Mouse (Mus musculus) lung, embryonic 15.5 days (tissue): ENCODE measurements around the gene R3hdml. TPM values are rescaled to one million over a fixed set of nuclear protein-coding genes. Genes with fewer than 3 reads are reported as not detected.
A peak's percentile ranks its signal among the peaks of the same experiment; 100 is the strongest.

Experiments
- ATAC-seq: fragments of 200-750 bp; cut with Nextera tagmentation; 2 replicates; pipeline ENCODE4 v1.8.0; 2017; ENCODE audit warnings: moderate number of reproducible peaks, borderline replicate concordance; ENCODE audit not compliant: low FRiP score, low TSS enrichment; ENCODE audit errors: extremely low read depth
- H3K27ac ChIP-seq: fragments of 300-500 bp; sonication (generic); 2 replicates; pipeline ENCODE4 v1.5.1; 2015; ENCODE audit warnings: moderate library complexity, mild to moderate bottlenecking, inconsistent platforms
- H3K27me3 ChIP-seq: fragments of 300-500 bp; sonication (generic); 2 replicates; pipeline ENCODE4 v1.6.1; 2015; ENCODE audit warnings: inconsistent platforms
- H3K36me3 ChIP-seq: fragments of 300-500 bp; sonication (generic); 2 replicates; pipeline ENCODE4 v1.6.1; 2015; ENCODE audit warnings: inconsistent platforms
- H3K4me1 ChIP-seq: fragments of 300-500 bp; sonication (generic); 2 replicates; pipeline ENCODE4 v1.6.1; 2015; ENCODE audit warnings: inconsistent platforms
- H3K4me2 ChIP-seq: fragments of 300-500 bp; sonication (generic); 2 replicates; pipeline ENCODE4 v1.6.1; 2015; ENCODE audit warnings: inconsistent platforms, mild to moderate bottlenecking, moderate library complexity
- H3K4me3 ChIP-seq: fragments of 300-500 bp; sonication (generic); 2 replicates; pipeline ENCODE4 v1.5.1; 2015; ENCODE audit warnings: mild to moderate bottlenecking, inconsistent platforms
- H3K9ac ChIP-seq: fragments of 300-500 bp; sonication (generic); 2 replicates; pipeline ENCODE4 v1.6.1; 2015; ENCODE audit warnings: inconsistent platforms
- H3K9me3 ChIP-seq: fragments of 300-500 bp; sonication (generic); 2 replicates; pipeline ENCODE4 v1.6.1; 2016; ENCODE audit warnings: inconsistent platforms
- WGBS: fragments of 180-500 bp; shearing (Covaris S2); methylation state at CpG from one replicate; pipeline ENCODE4 v1.1.7; 2015; 5-methylcytosine and 5-hydroxymethylcytosine counted together
- polyA plus RNA-seq: library from polyadenylated mRNA; unstranded; fragments of >200 nt; fragmentation: Nextera tagmentation; extraction: Ambion mirVana; gene quantifications from 2 replicates; pipeline ENCODE4 v1.2.1, GENCODE M21; 2015

Gene R3hdml
- polyA plus RNA-seq, 1 experiment from 2014 or later, result 0.14 TPM

DNA sequence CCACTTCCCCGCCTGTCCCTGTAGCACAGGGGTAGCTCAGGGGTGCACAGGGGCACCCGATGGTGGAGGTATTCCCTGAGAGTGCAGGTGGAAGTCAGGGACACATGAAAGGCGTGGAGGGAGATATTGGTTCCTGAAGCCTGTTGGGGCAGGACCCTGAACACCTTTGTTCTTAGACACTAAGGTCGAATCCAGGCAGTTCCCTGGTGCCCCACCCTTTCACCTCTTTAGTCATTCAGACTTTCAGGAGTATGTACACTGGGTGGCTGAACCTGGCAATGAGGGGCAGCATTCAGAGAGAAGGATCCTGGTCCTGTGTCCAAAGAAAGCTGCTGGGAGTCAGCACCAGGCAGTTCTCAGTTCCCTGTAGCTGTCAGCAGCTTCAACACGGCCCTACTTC, 29.7 kb upstream of the R3hdml start:
- no peak overlapping the region for H3K9ac ChIP-seq
- no peaks in the 10 kb centered on the region for H3K4me1 ChIP-seq
- H3K36me3 ChIP-seq, result no peaks in the 10 kb centered on the region
- peaks cover 6% of the 10 kb centered on the region; the same call in 1 of the 2 replicates for H3K27me3 ChIP-seq
- H3K4me3 ChIP-seq, result no peak overlapping the region
- no peaks in the 10 kb centered on the region for H3K9me3 ChIP-seq
- no peak overlapping the region for H3K4me2 ChIP-seq
- no peak overlapping the region for H3K27ac ChIP-seq
- WGBS, result 78% methylated on average over 5 of the region's 5 CpGs
- no peak for ATAC-seq

DNA sequence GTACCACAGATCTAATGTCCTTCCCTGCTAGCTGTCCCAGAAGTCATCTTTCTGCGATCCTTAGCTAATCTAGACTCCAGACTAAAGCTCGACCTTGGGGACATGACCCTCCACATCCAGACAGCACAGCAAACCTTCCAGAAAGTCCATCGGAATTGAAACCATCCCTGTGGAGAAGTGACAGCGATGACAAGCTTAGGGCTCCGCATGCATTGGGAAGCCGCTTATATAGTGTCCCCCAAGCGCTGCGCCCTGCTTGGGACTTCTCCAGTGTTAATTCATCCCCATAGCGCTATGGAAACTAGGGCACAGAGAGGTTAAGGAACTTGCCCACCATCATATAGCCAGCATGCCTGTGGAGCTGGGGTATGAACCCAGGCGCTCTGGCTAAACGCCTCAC, 29.3 kb upstream of the R3hdml start:
- Histone ChIP-seq H3K27me3 (peaks cover 6% of the 10 kb centered on the region; the same call in 1 of the 2 replicates), H3K4me1 (no peaks in the 10 kb centered on the region), H3K36me3 (no peaks in the 10 kb centered on the region; the same call in 1 of the 2 replicates), H3K9me3 (no peaks in the 10 kb centered on the region), H3K4me3 (no peak overlapping the region), H3K9ac (no peak overlapping the region), H3K27ac (no peak overlapping the region), H3K4me2 (no peak overlapping the region)
- WGBS, result 70% methylated on average over 11 of the region's 11 CpGs
- no peak for ATAC-seq

DNA sequence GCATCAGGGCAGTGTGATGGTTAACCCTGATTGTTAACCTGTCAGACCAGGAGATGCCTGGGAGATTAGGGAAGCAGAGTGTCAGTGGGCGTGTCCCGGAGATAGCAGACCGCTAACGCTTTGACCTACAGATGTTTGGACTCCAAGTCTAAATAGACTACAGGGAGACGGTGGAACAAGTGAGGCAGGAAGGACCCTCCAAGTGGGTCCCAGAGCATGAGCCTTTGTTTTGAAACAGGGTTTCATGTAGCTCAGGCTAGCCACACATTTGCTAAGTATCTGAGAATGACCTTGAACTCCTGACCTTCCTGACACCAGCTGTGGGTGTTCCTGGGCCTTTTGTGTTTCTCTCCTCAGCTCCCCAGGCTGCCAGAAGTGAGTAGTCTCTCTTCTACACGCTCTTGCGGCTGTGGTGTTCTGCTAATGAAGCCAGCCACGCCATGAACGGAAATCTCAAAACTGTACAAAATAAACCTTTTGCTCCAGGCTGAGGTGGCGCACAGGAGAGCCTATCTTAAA, 28.8 kb upstream of the R3hdml start:
- no peaks in the 10 kb centered on the region for H3K4me1 ChIP-seq
- peaks cover 6% of the 10 kb centered on the region; the same call in 1 of the 2 replicates for H3K27me3 ChIP-seq
- H3K36me3 ChIP-seq, result no peaks in the 10 kb centered on the region; the same call in 1 of the 2 replicates
- H3K4me3 ChIP-seq, result no peak overlapping the region
- no peak overlapping the region for H3K27ac ChIP-seq
- 52% methylated on average over 10 of the region's 10 CpGs for WGBS
- H3K9me3 ChIP-seq, result no peaks in the 10 kb centered on the region
- no peak for ATAC-seq
- no peak overlapping the region for H3K4me2 ChIP-seq
- no peak overlapping the region for H3K9ac ChIP-seq

DNA sequence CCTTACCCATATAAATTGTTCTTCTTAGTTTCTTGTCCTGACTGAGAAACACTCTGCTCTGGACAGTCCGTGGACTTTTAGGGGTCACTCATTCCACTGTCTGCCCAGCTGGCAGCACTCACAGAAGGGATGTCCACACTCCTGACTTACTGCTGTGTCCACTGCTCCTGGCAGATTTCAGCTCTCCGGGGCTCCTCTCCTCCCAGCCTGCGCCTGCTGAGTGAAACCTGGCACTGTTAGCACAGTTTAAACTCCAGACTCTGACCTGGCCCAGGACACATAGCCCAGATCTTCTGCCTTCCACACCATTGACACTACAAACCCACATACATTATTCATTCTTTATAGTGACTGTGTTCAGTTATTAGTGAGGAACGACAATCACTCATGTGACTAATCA, 28.1 kb upstream of the R3hdml start:
- Histone ChIP-seq H3K36me3 (peaks cover 3% of the 10 kb centered on the region; the same call in 1 of the 2 replicates), H3K4me2 (no peak overlapping the region), H3K27me3 (peaks cover 2% of the 10 kb centered on the region; the same call in 1 of the 2 replicates), H3K4me3 (no peak overlapping the region), H3K4me1 (no peaks in the 10 kb centered on the region), H3K27ac (no peak overlapping the region), H3K9me3 (no peaks in the 10 kb centered on the region), H3K9ac (no peak overlapping the region)
- 64% methylated on average over 4 of the region's 4 CpGs for WGBS
- no peak for ATAC-seq

DNA sequence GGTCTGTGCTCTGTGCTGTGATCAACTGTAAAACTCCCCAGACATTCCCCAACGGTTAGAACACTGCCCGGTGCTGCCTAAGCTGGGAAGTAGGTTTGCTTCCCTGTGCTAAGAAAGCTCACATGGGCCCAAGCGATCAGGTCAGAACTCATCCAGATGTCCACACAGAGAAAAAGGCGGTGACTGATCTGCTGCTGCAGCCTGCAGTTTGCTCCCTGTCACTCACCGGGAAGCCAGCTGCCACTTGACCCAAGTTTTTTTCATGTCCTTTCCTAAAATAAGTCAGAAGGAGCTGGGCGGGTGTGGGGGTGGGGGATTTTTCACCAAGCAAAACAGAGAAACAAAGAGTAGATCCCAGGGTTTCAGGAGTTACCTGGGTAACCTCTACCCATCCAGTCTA, 27.6 kb upstream of the R3hdml start:
- WGBS, result 46% methylated on average over 6 of the region's 6 CpGs
- Histone ChIP-seq H3K36me3 (peaks cover 8% of the 10 kb centered on the region; the same call in 1 of the 2 replicates), H3K4me2 (no peak overlapping the region), H3K27ac (no peak overlapping the region), H3K9me3 (no peaks in the 10 kb centered on the region), H3K9ac (no peak overlapping the region), H3K4me1 (no peaks in the 10 kb centered on the region), H3K27me3 (no peaks in the 10 kb centered on the region), H3K4me3 (no peak overlapping the region)
- ATAC-seq, result no peak; the same call in 1 of the 2 replicates

DNA sequence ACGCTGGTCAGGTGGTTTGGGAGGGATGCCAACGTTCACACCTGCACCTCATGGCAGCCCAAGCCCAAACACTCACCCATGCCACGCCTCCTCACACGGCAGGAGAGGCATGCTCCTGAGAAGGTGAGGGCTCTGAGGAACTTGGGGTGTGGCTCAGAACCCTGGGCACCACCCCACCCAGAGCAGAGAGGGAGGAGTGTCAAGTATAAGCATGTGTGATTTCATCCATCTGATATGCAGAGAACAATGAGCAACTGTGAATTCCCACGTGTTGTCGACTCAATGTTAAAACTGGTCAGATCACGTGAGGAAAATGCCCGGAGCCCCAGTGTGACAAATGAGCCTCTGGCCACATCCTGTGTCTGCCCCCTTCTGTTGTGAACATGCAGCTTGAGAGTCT, 25.3 kb upstream of the R3hdml start:
- H3K4me3 ChIP-seq, result no peak overlapping the region
- no peak overlapping the region for H3K9ac ChIP-seq
- WGBS, result 43% methylated on average over 8 of the region's 8 CpGs
- H3K4me2 ChIP-seq, result no peak overlapping the region
- peaks cover 7% of the 10 kb centered on the region for H3K4me1 ChIP-seq
- H3K27me3 ChIP-seq, result no peaks in the 10 kb centered on the region
- peak; percentile 87 for ATAC-seq
- no peaks in the 10 kb centered on the region for H3K9me3 ChIP-seq
- H3K27ac ChIP-seq, result no peak overlapping the region
- peaks cover 8% of the 10 kb centered on the region; the same call in 1 of the 2 replicates for H3K36me3 ChIP-seq

DNA sequence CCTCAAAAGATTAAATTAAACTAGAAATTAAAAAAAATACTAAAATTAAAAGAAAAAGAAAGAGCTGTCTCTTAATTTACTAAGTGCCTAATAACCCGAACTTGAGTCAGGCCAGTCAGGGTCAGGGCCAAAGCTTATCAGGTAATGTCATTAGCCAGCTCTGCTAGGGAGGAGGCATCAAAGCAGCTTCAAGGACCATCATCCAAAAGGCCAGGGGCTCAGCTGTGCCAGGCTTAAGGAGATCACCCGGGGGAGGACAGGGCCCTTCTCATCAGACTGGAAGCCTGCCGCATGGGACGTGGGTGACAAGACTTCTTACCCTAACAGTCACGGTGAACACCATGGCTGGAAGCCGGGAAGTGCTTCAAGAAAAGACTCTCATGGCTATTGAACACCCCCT, 24.5 kb upstream of the R3hdml start:
- H3K27ac ChIP-seq, result no peak overlapping the region
- 81% methylated on average over 6 of the region's 6 CpGs for WGBS
- no peaks in the 10 kb centered on the region for H3K9me3 ChIP-seq
- H3K4me2 ChIP-seq, result no peak overlapping the region
- no peak overlapping the region for H3K4me3 ChIP-seq
- no peak for ATAC-seq
- H3K27me3 ChIP-seq, result no peaks in the 10 kb centered on the region
- H3K4me1 ChIP-seq, result peaks cover 8% of the 10 kb centered on the region
- H3K36me3 ChIP-seq, result peaks cover 8% of the 10 kb centered on the region; the same call in 1 of the 2 replicates
- no peak overlapping the region for H3K9ac ChIP-seq

DNA sequence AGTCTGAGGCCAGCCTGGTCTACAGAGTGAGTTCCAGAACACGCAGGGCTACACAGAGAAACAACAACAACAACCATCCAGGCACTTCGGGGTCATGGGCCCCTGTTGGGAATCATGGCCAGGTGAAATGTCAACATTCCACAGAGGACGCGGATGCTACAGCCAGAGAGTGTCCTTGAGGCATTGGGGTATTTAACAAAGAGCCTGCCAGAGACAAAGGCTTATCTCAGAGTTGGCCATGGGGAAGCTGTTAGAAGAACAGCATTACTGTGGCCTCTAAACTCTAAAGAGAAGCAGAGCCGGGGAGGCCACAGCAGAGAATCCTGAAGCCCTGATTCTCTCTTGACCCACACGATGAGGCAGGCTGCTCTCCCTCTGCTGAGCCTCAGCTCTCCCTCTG, 23.3 kb upstream of the R3hdml start:
- no peak overlapping the region for H3K9ac ChIP-seq
- H3K9me3 ChIP-seq, result no peaks in the 10 kb centered on the region
- no peak overlapping the region for H3K4me3 ChIP-seq
- H3K4me1 ChIP-seq, result peaks cover 8% of the 10 kb centered on the region
- no peak overlapping the region for H3K27ac ChIP-seq
- H3K4me2 ChIP-seq, result no peak overlapping the region
- no peaks in the 10 kb centered on the region for H3K27me3 ChIP-seq
- 84% methylated on average over 6 of the region's 6 CpGs for whole genome bisulfite sequencing
- H3K36me3 ChIP-seq, result peaks cover 8% of the 10 kb centered on the region; the same call in 1 of the 2 replicates
- ATAC-seq, result no peak

DNA sequence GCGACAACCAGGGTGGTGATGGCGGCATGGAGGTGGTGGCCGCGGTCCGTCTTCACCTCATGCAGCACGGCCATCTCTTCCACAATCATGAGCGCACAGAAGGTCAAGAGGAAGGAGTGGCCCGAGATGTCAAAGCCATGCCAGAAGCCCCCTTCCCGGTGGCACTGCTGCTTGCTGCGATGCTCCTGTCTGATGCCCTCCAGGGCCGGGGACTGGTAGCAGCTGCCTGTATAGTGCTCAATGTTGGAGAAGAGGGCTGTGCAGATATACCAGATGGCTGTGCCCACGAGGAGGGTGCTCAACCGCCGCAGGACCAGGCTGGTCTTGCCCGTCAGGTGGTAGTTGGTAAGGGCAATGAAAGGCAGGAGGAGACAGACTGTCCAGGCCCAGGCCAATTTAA, 22.4 kb upstream of the R3hdml start:
- H3K4me3 ChIP-seq, result no peak overlapping the region
- WGBS, result 91% methylated on average over 15 of the region's 15 CpGs
- H3K27me3 ChIP-seq, result no peaks in the 10 kb centered on the region
- peaks cover 8% of the 10 kb centered on the region; the same call in 1 of the 2 replicates for H3K36me3 ChIP-seq
- no peak overlapping the region for H3K9ac ChIP-seq
- no peak for ATAC-seq
- H3K4me1 ChIP-seq, result peaks cover 8% of the 10 kb centered on the region
- H3K9me3 ChIP-seq, result no peaks in the 10 kb centered on the region
- H3K4me2 ChIP-seq, result no peak overlapping the region
- H3K27ac ChIP-seq, result no peak overlapping the region

DNA sequence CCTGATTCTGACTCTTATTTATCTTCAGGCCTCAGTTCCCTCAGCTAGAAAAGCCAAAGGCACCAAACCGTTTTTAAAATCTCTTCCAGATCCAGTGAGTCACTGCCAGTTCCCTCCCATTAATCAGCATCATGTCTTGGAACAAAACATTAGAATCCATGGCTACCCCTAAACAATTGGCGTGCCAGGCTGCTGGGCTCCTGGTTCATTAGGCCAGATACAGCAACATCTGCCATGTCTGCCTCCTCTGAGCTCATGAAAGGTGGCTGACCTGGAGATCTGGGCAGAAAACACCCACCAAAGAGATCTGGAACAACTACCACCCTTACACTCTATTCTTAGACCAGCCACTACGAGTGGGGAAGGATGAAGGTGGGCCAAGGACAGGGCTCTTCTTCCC, 21.0 kb upstream of the R3hdml start:
- H3K4me3 ChIP-seq, result peak overlapping the region; percentile 86
- no peak for ATAC-seq
- H3K9me3 ChIP-seq, result no peaks in the 10 kb centered on the region
- WGBS, result 63% methylated on average over 3 of the region's 3 CpGs
- peaks cover 8% of the 10 kb centered on the region for H3K4me1 ChIP-seq
- H3K9ac ChIP-seq, result 0 out of 2 replicates have a peak overlapping the region, but pooled peaks have one; percentile 13
- no peak overlapping the region for H3K27ac ChIP-seq
- H3K36me3 ChIP-seq, result peaks cover 8% of the 10 kb centered on the region; the same call in 1 of the 2 replicates
- peak overlapping the region; percentile 86 for H3K4me2 ChIP-seq
- H3K27me3 ChIP-seq, result no peaks in the 10 kb centered on the region

DNA sequence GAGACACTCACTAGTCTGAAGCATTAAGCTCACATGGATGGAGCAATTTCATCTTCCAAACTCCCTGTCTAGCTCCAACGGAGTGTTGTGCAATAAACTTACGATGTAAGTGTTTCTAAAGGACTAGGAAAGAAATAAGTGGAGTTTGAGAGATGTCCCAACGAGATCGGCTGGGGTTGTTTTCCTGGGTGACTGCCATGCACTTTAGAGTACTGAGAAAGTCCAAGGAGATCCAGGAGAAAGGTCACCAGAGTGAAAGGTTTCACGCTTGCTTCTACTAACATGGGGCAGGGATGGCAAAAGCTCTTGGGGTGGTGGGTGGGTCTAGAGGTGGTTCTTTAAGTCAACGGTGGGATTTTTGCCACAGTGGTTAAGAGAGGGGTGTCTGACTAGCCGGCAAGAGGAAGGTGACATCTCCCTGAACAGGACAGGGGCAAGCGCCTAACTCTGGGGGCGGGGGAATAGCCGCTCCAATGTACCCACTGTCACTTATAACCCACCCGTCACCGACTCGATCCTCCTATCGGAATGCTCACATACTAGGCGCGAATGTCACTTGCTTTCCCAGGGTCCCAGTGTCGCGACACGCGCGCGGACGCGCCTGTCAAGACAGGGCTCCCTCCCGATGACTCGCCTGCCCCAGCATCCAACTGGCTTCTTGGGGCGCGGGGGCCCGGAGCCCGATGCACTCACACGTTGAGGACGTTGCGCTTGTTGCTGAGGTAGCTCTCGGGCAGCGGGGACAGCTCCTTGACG, 20.2 kb upstream of the R3hdml start:
- 3% methylated on average over 36 of the region's 36 CpGs for WGBS
- Histone ChIP-seq H3K4me3 (peak overlapping the region; percentile 86), H3K27ac (peak overlapping the region; percentile 66; the same call in 1 of the 2 replicates), H3K36me3 (peaks cover 8% of the 10 kb centered on the region; the same call in 1 of the 2 replicates), H3K9me3 (no peaks in the 10 kb centered on the region), H3K9ac (peak overlapping the region; percentile 72), H3K27me3 (no peaks in the 10 kb centered on the region), H3K4me2 (peak overlapping the region; percentile 86), H3K4me1 (peaks cover 8% of the 10 kb centered on the region)
- no peak; the same call in 1 of the 2 replicates for ATAC-seq

DNA sequence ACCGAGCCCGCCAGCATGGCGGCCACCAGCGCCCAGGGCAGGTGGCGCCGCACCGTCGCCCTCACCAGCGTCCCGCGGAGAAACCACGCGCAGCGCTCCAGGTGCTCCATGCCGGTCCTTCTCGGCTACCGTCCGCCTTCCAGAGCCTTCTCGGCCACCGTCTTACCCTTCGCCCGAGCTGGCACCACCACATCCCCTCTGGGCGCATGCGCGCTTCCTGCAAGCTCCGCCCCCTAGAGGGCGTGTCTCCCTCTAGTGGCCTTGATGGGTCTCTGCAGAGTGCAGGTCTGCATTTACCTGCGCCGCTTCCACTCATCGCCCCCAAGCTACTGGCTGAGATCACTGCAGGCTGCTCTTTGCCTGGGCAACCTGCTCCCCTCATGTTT, 19.7 kb upstream of the R3hdml start, which contains the start of gene Fitm2:
Gene Fitm2 (minus strand): TSS at position 164 of the 386 bp plus-strand sequence.
- Histone ChIP-seq H3K27me3 (no peaks in the 10 kb centered on the region), H3K27ac (peak within 1 kb of the TSS; percentile 66; the same call in 1 of the 2 replicates), H3K9ac (peak within 1 kb of the TSS; percentile 72), H3K36me3 (peaks cover 8% of the 10 kb centered on the region; the same call in 1 of the 2 replicates), H3K4me1 (peaks cover 8% of the 10 kb centered on the region), H3K4me3 (peak within 1 kb of the TSS; percentile 86), H3K4me2 (peak within 1 kb of the TSS; percentile 86), H3K9me3 (no peaks in the 10 kb centered on the region)
- ATAC-seq, result peak; percentile 90
- WGBS, result 0% methylated on average over 27 of the region's 30 CpGs
